Mouse (Mus musculus): ENCODE measurements around the gene Lefty2. TPM values are rescaled to one million over a fixed set of nuclear protein-coding genes. Genes with fewer than 3 reads are reported as not detected.

The Lefty2 gene
- total RNA-seq (2014; fragmentation: Nextera tagmentation) (not detected in 2 replicates), total RNA-seq (2017) (not detected in 2 replicates)

DNA sequence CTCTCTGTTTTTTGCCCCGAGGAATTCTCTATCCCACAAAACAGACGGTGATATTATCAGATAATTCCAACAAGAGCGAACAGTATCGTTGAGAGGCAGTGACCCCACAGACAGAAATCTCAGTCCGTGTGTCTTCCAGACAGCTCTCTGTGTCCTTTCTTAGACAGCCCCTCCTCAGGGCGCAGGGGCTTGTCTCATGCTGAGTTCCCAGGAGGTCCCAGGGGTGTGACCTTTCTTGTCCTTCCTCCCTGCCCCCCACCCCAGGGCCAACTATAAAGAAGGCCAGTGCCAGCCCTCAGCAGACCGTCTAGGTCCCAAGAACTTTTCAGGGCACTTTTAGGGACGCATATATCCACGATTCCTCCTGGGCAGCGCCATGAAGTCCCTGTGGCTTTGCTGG is at the start of gene Lefty2:
Gene Lefty2 (plus strand): TSS at position 301 of the 400 bp plus-strand sequence.
- no peak for ATAC-seq (replicated peaks; ENCODE audit: low FRiP score, low TSS enrichment, poor library complexity, severe bottlenecking)

DNA sequence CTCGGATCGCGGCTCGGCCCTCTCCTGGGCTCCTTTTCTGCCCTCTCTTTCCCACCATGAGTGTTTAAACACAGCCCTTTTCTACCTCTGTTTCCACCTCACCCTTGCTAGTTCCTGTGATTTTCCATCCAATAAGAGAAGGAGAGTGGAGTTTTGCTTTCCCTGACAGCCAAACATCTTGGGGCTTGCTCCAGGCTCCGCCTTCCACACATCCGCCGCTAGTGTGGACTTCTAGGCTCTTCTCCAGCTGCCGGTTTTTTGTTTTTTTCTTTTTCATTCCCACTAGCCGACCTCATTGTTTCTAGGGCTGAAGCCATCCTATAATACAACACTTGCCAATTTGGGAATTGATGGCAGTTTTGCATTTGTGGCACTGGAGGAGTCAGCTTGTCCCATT is 44.8 kb upstream of the Lefty2 start:
- ATAC-seq (replicated peaks; ENCODE audit: low FRiP score, low TSS enrichment, poor library complexity, severe bottlenecking), result peak; percentile 64

DNA sequence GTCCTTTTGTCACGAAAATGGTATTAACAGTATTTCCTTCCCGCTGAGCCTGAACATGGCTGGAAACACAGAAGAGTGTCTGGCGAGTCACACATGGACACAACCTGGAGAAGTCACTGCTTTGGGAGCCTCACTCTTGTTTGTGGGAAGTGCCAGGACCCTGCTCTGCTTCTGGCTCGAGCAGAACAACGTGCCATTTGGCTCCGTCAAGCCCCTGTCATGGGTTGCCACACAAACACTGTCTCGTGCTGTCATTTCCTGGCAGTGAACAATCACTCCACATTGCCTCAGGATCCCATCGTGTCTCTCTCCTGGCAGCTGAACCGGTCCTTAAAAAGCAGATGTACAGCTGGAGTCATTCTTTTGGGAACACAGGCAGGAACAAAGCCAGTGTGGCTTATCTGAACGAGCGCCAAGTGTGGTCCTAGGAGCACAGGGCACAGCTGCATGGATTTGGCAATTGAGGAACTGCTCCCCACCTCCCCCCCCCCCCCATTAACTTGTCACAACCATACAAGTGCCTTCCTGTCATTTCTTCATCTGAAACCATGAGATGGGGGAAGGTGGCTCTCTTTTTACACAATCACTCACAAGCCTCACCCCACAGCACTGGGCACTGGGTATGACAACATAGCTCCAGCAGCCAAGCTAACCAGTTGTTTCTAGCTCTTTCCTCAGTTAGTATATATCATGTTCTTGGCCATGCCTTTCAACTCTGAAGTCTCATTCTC is 44.2 kb upstream of the Lefty2 start:
- ATAC-seq (replicated peaks; ENCODE audit: low FRiP score, low TSS enrichment, poor library complexity, severe bottlenecking), result peak; percentile 20

DNA sequence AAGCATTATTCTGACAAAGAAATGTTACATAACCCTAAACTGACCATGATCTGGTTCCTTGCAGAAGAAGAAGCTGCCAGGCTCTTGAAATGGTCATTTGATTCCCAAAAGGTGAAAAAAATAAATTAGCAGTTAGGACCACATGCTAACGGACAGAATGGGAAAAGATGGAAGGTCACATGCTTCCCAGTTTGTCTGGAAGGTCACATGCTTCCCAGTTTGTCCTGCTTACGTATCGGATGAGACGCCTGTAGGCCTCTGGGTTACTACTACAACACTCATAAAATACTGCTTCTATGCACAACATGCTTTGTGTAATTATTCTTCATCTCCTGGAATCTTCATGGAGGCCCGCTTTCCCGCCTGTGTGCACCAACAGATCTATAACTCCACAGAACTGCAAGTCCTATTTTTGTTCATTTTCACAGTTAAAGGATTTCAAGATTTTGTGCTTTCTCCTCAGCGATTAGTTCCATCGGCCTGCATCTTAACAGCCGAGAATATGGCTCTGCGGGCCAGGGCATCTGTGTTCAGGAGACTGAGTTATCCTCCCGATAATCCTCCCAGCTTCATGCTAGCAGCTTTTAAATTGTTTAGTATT is 43.1 kb upstream of the Lefty2 start:
- no peak for ATAC-seq (replicated peaks; ENCODE audit: low FRiP score, low TSS enrichment, poor library complexity, severe bottlenecking)

DNA sequence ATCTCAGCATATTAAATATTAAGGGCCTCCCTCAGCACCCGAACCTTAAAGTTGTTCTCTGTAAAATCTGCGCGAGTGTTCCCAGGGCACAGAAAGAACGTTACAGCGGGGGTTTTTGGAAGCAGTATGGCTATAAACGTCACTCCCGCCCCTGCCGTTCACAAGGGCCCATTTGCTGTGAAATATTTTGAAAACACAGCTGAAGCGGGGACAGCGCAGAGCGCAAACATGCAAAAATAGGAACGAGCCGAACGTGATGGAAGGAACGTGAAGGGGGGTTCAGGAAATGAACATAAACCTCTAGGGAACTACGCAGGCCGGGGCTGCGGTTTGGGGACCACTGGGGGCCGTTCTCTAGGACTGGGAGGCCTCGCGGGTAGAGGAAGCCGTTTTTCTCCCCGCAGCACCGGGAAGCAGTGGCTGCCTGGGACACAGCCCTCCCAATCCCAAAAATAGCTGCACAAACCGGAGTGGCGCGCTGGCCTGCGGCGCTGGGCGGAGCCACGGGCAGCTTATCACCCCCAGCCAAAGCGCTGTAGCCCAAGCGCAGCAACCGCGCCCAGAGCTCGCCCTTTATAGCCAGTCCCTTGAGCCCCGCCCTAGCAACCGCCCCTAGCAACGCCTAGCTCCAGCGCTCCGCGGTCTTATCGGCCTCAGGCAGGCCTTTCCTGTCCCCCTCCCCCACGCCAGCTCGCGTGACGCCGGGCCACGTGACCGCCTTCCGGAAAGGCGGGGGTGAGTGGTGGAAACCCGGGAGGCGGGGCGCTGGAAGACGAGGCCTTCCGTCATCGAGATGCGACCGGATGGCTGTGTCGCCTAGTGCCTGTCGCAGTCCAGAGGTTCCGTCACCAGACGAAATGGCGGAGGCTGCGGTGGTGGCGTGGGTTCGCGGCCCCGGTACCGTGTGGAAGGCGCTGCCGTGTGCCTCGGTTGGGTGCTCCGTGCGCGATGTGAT is 42.3 kb upstream of the Lefty2 start, which contains the start of gene Sde2:
Gene Sde2 (plus strand): TSS at position 812 of the 955 bp plus-strand sequence.
- peak; percentile 89 for ATAC-seq (replicated peaks; ENCODE audit: low FRiP score, low TSS enrichment, poor library complexity, severe bottlenecking)

DNA sequence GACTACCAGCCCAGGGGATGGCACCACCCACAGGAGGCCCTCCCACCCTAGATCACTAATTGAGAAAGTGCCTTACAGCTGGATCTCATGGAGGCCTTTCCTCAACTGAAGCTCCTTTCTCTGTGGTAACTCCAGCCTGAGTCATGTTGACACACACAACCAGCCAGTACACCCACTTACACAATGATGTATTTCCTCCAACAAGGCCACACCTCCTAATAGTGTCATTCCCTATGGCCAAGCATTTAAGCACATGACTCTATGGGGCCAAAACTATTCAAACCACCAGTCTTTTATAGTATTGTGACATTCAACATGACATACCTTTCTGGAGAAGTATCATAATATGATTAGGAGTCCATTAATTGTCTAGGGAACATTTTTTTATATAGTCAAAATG is 34.1 kb upstream of the Lefty2 start:
- no peak for ATAC-seq (replicated peaks; ENCODE audit: low FRiP score, low TSS enrichment, poor library complexity, severe bottlenecking)

DNA sequence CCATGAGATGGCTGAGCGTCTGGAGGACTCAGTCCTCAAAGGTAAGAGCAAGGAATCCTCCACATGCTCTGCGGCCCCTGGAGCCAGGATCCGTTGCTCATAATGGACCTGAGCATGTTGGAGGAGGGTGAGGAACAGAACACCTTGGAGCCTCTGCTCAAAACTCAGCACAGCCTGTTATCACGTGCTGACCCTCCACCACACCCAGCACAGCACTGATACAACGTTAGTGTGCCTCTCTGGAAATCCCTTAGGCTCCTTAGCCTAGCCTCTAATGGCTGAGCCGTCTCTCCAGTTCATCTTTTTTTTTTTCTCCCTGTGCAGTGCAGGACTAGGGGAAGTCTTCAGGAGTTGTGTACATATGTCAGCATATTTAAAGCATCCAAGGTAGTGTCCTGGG is 32.9 kb upstream of the Lefty2 start:
- ATAC-seq (replicated peaks; ENCODE audit: low FRiP score, low TSS enrichment, poor library complexity, severe bottlenecking), result peak; percentile 38; the same call in 1 of the 2 replicates

DNA sequence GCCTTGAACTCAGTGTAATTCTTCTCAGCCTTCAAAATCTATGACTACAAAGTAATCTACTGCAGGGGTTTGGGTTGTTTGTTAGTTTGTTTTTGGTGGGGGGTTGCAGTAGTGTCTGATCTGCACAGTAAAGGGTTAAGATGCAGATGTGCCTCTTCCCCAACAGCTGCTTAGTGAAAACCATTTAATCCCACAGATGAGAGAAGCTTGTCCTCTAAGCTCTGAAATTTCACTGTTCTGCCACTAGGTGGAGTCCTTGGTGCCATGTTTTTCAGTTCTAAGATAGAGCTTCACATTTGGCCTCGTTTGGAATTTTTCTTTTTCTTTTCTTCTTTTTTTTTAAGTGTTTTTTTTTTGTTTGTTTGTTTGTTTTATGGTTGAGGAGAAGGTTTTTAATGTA is 29.3 kb upstream of the Lefty2 start:
- peak; percentile 53 for ATAC-seq (replicated peaks; ENCODE audit: low FRiP score, low TSS enrichment, poor library complexity, severe bottlenecking)

DNA sequence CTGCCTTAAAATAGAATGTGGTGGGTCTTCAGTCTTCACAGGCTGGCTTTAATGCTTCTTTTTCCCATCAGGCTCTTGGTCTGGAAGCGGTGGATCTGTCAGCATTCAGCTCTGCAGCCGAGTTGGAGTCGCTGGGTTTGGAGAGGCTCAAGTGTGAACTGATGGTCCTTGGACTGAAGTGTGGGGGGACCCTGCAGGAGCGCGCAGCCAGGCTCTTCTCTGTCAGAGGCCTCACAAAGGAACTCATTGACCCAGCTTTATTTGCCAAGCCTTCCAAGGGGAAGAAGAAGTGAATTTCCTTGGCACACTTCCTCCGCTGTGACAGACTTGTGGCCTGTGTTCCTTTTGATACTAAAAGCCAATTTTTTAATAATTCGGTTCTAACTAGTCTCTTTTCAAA is 26.9 kb upstream of the Lefty2 start:
- no peak for ATAC-seq (replicated peaks; ENCODE audit: low FRiP score, low TSS enrichment, poor library complexity, severe bottlenecking)

DNA sequence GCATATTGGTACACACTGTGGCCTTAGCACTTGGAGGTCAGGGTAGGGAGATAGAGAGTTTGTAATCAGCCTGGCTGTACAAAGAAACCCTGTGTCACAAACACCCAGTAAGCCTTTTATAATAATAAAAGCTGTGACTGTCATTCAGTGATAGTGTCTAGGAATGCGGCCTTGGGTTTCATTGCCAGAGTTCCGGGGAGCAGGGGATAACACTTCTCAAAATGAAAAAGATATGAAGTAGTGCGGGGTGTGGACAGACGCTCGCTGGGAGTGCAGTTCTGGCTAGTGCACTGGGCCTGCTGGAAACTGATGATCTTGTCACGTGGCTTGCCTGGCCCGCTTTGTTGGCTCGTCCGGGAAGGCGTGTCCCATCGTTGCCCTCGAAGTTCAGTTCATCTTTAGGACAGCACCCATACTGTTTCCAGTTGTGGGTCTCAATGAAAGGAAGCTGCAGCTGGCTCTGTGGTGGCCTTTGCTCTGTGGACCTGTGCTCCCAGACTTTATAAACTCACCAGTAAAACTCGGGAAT is 22.7 kb upstream of the Lefty2 start:
- no peak for ATAC-seq (replicated peaks; ENCODE audit: low FRiP score, low TSS enrichment, poor library complexity, severe bottlenecking)

DNA sequence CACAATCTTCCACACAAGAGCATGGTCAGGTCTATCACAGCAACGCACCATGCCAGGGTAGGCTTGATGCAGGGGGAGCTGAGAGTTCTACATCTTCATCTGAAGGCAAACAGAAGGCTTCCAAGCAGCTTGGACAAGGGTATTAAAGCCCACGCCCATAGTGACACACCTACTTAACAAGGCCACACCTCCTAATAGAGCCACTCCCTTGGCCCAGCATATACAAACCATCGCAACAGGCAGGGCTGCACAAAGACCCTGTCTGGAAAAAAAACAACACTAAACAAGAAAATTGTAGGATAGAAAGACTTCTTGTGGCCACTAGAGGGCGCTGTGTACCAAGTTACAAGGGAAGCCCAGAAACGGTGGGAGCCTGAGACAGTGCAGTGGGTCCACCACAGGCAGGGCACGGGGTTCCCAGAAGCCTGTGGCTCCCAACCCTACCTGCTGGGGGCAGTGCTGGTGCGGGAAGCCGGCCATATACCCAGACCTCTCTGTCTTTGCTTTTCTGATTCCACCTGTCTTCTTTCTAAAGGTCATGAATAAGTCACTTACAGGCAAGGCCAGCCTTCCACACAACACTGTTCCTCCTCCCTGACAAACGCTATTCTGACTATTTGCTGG is 18.9 kb upstream of the Lefty2 start:
- peak; percentile 89 for ATAC-seq (replicated peaks; ENCODE audit: low FRiP score, low TSS enrichment, poor library complexity, severe bottlenecking)

DNA sequence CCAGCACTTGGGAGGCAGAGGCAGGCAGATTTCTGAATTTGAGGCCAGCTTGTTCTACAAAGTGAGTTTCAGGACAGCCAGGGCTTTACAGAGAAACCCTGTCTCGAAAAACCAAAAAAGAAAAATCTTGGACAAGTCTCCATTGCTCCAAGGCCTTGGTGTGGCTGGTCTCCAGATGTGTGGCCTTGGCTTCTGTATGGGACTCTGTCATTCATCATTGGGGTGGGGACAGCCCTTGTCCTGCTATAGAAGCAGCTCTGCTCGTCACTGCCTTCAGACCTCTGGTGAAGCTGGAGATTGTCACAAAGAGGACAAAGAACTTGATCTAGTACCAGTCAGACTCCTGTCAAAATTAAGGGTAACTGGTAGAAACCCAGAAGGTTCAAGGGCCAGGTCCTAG is 18.3 kb upstream of the Lefty2 start:
- ATAC-seq (replicated peaks; ENCODE audit: low FRiP score, low TSS enrichment, poor library complexity, severe bottlenecking), result no peak

DNA sequence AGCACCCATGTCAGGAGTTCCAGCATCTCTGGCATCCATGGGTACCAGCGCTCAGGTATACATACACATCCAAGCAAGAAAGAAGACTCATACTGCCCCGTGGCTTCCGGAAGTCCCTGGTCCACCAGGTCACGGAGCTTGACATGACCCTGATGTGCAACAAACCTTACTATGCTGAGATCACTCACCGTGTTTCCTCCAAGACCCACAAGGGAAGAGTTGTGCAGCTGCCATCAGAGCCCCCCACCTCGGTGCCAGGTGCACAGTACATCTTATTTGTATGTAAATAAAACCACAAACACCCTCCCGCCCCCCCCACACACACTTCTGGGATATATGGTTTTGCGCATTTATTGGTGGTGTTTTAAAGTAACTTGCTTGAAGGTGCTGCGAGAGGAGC is 17.8 kb upstream of the Lefty2 start:
- ATAC-seq (replicated peaks; ENCODE audit: low FRiP score, low TSS enrichment, poor library complexity, severe bottlenecking), result no peak

DNA sequence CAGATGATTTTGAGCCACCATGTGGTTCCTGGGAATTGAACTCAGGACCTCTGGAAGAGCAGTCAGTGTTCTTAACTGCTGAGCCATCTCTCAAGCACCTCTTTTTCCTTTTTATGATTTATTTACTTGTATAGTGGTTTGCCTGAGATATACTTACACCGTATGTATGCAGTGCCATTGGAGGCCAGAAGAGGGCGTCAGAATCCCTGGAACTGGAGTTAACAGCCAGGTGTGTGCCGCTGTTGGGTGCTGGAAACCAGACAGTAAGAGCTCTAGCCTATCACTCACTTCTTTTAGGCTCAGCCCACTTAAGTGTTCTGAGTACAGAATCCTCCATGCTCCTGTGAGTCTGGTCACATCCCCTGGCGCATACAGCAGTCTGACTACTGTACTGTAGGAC is 15.4 kb upstream of the Lefty2 start:
- ATAC-seq (replicated peaks; ENCODE audit: low FRiP score, low TSS enrichment, poor library complexity, severe bottlenecking), result no peak

DNA sequence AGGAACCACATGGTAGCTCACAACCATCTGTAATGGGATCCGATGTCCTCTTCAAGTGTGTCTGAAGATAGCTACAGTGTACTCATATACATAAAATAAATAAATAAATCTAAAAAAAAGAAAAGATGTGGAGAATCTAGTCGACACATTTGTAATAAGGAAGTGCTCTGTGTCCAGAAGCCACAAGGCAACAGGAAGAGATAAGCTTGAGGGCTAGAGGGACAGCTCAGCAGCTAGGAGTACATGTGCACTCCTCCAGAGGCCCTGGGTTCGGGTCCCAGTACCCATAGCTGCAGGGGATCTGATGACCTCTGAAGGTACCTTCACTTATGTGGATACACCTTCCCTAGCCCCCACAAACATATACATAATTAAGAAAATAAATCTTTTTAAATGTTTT is 11.1 kb upstream of the Lefty2 start:
- ATAC-seq (replicated peaks; ENCODE audit: low FRiP score, low TSS enrichment, poor library complexity, severe bottlenecking), result no peak

DNA sequence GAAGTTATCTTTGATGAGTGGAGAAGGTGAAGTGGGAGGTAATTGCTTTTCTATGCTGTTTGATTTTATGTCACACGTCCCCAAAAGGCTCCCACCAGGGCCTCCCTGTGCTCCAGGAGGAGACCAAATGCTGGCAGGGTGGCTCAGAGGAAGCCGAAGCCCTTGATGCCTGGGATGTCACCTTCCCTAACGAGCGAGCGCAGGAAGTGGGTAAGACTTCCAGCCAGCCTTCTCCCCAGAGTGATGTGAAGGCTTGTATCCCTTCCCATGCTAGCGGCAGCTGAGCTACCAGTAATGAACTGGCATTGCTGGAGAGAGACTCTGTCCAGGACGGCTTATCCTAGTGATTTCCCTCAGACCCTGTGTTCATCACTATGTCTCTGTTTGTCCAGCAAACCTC is 9.2 kb upstream of the Lefty2 start:
- no peak for ATAC-seq (replicated peaks; ENCODE audit: low FRiP score, low TSS enrichment, poor library complexity, severe bottlenecking)

DNA sequence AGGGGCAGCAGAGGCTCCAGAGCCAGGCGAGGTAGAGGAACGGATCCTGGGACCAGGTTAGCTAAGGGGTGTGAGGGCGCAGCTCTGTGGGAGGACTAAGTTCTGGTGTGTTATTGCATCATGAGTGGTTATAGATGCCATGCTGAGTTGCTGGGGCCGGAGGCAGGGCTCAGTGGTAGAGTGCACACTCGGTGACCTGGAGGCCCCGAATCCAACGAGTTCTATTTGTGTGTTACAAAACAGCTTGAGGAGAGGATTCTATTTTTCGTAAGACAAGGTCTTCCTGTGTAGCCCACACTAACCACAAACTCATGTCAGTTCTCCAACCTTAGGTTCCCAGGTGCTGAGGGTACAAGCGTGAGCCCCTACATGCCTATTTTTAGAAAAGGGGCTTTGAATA is 8.4 kb upstream of the Lefty2 start:
- ATAC-seq (replicated peaks; ENCODE audit: low FRiP score, low TSS enrichment, poor library complexity, severe bottlenecking), result no peak

DNA sequence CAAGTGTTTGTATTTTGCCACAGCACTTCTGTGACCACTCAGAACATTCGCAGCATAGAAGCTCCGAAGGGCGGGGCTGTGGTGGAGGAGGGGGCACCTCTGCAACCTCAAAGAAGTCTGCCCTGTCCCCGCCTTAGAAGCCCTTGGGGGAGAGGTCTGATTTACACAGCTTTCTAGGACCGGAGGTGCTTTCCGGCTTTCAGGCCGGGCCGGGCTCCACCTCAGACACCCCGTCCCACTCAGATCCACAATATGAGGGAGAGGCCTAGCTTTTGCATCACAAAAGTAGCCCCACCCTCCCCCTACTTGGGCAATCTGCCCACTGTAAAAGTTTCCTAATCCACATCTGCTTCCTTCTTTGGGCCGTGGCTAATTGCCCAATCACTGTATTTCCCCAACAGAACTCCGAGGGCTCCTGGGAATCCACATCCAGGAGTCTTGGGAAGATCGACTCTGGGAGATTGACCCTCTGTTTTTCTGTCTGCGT is 4.3 kb upstream of the Lefty2 start:
- ATAC-seq (replicated peaks; ENCODE audit: low FRiP score, low TSS enrichment, poor library complexity, severe bottlenecking), result peak; percentile 22; the same call in 1 of the 2 replicates

DNA sequence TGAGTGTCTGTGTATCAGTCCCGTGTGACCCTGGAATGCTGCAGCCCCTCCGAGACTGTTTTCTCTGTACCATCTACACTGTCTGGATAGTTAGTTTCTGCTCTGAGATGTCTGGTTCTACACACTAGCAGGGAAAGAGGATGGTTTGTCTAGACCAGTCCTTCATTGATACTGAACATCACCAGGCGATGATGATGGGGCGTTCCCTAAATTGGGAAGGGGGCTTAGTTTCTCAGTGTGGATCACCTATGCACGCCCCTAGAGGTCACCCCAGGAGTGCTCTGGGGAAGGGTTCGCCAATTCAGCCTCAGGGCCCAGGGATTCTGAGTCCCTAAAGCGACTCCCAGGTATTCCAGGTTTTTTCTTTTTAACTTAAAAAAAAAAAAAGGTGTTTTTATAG is 3.7 kb upstream of the Lefty2 start:
- ATAC-seq (replicated peaks; ENCODE audit: low FRiP score, low TSS enrichment, poor library complexity, severe bottlenecking), result no peak

Data from megakaryocyte-erythroid progenitor cell, adult 5-6 weeks (primary cell).